Mouse (Mus musculus) Muller cell, postnatal 12 days (primary cell): ENCODE data around the gene Vmn1r94.
"Not testable (repeated sequence)": the region's sequence is repeated elsewhere in the genome, so short reads cannot be mapped to it uniquely, and the experiment has no call there.

Experiments
- DNase-seq: peaks from one replicate; pipeline ENCODE4 v3.0.0-alpha.2; 2015; ENCODE audit errors: inconsistent ontology term

The Vmn1r94 gene

GRCm38 (mm10) chr7:20168277-20168676 is at the start of gene Vmn1r94:
Gene Vmn1r94 (minus strand): TSS chr7:20168377.
- not testable (repeated sequence) for DNase-seq

- not testable (repeated sequence) for DNase-seq
These were observed 37.3 kb upstream of the Vmn1r94 start, which contains the start of gene Gm6164 for GRCm38 (mm10) chr7:20205507-20205906. Gene Gm6164 (minus strand): TSS chr7:20205607.

GRCm38 (mm10) chr7:20193410-20193809 is 25.2 kb upstream of the Vmn1r94 start, which contains the start of gene Vmn1r95:
Gene Vmn1r95 (plus strand): TSS chr7:20193710.
- not testable (repeated sequence) for DNase-seq

GRCm38 (mm10) chr7:20138988-20139387 is 29.2 kb downstream of the Vmn1r94 start, which contains the start of gene Vmn1r93:
Gene Vmn1r93 (minus strand): TSS chr7:20139088.
- DNase-seq: not testable (repeated sequence)

GRCm38 (mm10) chr7:20122479-20122878 is 45.7 kb downstream of the Vmn1r94 start, which contains the start of gene Gm16442:
Gene Gm16442 (minus strand): TSS chr7:20122579.
- not testable (repeated sequence) for DNase-seq
